Mouse (Mus musculus): ENCODE results near the gene Mfsd6l.

The Mfsd6l gene

GRCm38 (mm10) chr11:68553981-68554471 lies 2.0 kb upstream of the Mfsd6l start:
- peak; percentile 46 for DNase-seq

DNA sequence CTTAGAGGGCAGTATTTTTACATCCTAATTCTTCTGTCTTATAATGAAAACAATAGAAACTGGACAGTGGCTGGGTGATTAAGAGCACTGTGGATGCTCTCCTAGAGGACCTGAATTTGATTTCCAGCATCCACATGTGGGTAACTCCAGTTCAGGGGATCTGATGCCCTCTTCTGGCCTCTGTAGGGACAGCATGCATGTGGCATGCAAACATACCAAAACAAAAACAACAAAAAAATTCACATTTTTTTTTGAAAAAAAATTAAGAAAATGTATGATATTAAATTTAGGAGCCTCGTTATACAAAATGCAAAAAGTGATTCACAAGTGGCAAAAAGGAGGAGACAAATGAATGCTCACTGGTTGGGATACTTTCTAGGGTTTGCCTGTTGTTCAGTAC lies 3.6 kb downstream of the Mfsd6l start:
- DNase-seq, result no peak

DNA sequence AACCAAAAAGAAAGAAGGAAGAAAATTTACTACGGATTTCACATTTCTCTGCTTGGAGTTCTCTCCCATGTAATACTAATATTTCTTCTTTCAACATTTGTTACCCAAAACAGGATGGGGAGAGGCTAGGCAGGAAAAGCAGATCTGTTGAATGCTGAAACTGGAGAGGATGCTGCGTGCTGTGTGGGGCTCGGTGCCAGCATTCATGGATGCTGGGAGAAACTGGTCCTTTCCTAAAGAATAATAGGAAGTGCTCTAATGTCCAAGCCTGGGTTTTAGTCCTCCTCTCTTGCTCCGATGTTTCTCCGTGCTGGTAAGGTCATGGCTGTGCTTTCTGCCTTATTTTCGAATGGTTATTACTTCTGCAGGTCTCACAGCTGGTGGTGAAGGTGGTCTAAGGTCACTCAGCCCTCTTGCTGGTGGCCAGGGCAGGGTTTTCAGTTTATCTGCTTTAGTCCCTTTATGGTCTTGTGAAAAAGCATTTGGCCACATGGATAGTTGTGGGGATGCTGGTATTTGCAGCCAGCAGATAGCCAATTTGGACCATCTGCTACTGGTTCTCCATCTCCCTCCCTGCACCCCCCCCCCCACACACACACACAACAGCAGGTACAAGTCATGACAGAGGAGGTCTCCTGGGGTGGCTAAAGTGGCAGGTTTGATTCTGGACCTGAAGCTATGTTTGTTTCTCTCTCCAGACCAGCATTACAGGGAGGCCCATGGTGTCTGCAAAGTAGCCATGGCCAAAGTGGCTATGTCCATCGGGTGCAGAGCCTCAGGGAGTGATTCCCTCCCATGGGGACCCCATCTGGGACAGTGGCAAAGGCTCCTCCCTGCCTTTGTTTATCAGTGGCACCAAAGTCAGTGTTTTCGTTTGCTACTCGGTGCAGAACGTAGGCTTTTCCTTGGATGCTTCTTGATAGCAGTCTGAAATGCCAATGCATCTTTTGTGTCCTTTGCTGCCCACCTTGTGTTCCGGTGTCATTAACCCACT lies 6.3 kb downstream of the Mfsd6l start:
- DNase-seq, result no peak

GRCm38 (mm10) chr11:68564356-68565031 lies 8.5 kb downstream of the Mfsd6l start:
- no peak for DNase-seq

GRCm38 (mm10) chr11:68565032-68565429 lies 9.0 kb downstream of the Mfsd6l start:
- DNase-seq, result no peak

DNA sequence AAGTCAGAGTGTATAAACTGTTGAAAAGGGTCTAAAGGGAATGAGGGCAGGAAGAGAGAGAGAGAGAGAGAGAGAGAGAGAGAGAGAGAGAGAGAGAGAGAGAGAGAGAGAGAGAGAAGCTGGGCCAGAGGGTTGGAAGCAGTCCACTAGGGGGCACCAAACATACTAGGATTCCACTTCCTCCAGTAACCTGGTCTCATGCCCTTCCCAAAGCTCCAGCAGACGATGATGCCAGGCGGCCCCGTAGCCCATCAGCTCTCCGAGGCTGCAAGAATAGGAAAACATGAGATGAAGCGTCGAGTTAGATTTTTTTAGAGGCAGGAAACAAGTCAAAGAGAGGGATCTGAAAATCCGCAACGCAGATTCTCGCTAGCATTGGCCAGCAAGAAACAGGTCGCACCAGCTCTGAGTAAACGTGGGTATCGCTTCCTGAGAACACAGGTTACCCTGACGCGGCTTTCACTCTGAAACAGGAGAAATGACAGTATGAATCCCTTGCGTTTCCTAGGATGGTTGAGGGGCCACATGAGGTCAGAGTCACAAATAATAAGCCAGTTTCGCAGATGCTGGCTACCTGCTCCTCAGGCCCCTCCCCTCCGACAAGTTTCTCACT lies 10.6 kb downstream of the Mfsd6l start:
- DNase-seq, result peak; percentile 90

GRCm38 (mm10) chr11:68570861-68571260 lies 14.9 kb downstream of the Mfsd6l start:
- DNase-seq, result no peak

GRCm38 (mm10) chr11:68577076-68577475 lies 21.1 kb downstream of the Mfsd6l start:
- no peak for DNase-seq

DNA sequence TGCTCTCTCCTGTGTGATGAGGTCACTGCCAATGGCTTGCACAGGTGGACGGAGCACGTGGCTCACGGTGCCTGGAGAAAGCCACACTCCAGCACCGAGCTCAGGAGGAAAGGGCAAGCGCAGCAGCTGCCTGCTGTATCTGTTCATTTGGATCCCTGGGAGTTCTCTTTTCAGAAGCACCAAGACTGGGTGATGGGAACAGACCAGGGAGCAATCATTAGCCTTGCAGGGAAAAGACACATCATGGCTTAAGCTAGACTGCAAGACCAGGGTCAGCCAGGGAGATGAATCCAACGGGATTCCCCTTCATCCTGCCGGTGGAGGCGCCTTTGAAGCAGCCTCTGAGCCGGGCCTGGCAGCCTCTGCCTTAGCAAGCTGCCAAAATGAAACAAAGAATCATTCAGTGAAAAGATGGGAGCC lies 23.5 kb downstream of the Mfsd6l start:
- peak; percentile 67 for DNase-seq

DNA sequence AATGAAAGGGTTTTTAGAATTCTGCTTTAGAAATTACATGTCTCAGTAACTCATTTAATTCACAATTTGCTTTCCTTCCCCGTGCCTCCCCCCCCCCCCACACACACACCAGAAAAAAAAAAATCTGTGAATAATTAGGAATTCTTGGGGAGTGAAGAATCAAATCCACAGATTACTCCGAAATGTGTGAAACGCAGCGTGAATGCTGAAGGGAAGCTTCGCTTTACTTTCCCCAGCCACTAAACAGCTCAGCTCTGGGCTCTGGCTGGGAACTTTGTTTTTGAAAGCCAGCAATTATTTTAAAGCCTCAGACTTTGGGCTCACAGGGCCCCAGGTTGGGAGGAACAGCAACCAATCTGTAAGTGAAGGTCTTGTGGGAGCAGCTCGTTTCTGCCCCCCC lies 24.6 kb downstream of the Mfsd6l start:
- no peak for DNase-seq

- no peak for DNase-seq
These were observed 27.2 kb downstream of the Mfsd6l start for GRCm38 (mm10) chr11:68583225-68583624.

DNA sequence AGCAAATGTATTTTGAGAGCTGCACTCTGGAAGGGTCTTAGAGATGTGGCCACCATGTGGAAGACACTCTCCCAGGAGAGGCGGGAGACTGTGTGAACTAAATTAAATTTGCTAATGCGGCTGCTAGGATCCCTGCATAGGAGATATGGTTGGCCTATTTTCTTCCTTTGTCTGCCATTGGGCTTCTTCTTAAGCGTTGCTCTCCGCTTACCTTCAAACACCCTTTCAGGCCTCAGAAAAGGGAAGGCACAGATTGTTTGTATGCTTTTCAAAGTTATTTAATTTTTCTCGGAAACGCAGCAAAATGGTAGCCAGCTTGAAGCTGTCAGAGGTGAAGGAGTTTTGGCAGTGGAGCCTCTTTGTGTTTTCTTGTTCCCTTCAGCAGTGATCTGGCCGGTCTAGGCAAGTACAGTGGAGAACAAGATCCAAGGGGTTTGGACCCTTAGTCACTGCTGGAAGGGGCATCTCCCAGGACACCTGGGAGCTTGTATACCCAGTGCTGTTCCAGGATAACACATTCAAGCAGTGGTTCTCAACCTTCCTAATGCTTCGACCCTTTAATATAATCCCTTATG lies 28.0 kb downstream of the Mfsd6l start:
- DNase-seq, result no peak

- DNase-seq, result peak; percentile 54
These were observed 29.9 kb downstream of the Mfsd6l start for GRCm38 (mm10) chr11:68585890-68586289.

GRCm38 (mm10) chr11:68586721-68587120 lies 30.7 kb downstream of the Mfsd6l start, which contains the start of gene Ccdc42:
Ccdc42 (plus strand) TSS chr11:68587021.
- DNase-seq, result no peak

DNA sequence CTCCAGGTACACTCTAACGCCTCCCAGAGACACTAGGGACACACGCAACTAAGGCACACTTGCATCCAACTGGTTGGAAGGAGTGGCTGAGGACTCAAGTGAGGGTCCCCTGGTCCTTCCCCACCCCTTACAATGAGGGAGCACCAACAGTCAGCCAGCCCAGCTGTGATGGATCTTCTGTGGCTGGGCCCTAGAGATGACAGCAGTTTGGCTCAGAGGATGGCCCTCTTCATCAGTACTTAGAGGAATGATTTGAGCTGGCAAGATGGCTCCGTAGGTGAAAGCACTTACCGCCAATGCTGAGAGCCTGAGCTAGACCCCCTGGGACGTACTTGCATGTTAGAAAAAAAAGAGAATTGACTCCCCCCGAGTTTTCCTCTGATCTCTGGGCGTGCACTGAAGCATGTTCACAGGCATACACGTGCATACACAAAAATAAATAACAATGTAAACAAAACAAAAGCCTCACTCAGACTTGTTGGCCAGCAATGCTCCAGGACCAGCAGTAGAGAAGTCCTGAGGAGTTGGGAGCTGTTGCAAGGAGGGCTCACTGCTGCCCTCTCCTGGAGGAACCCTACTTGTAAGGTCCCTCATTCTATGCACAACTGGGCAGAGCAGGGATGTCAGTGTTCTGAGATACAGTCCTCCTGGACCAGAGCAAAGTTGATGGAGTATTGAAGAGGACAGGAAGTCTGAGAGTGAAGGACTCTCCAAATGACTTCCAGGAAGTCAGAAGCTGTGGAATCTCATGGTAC lies 33.2 kb downstream of the Mfsd6l start:
- DNase-seq, result peak; percentile 83

DNA sequence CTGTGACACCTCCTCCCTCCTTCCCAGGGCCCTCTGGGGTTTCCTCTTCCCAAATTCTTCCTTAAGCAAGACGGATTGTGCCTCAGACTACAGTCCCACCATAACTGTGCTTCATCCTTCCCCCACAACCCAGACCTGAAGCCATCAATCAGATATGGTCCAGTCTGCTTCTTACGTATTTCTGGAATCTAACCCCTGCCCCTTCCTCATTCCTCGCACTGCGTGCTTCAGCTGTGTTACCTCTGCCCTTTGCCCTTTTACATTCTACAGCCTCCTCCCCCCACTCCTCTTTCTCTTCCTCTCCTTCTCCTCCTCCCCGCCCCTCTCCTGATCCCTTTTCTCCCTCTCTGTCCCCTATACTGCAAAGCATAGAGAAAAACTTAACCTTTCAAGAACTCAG lies 35.7 kb downstream of the Mfsd6l start:
- peak; percentile 69 for DNase-seq

DNA sequence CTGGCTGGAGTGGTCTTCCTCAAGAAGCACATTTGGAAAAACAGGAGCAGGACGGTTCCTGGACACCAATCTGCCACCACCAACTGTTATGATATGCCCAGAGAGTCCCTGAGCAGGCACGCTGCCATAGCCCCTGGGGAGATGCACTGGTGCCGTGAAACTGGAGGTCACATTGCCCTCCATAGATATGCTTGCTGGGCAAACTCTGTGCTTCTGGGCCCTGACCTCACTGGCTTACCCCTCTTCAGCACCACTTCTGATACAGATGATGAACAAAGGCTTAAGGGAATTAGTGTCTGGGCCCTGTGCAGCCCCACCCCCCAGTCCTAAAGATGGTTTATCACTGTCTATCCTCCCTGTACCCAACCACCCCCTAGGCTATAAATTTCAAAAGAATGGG lies 37.3 kb downstream of the Mfsd6l start:
- DNase-seq, result no peak

DNA sequence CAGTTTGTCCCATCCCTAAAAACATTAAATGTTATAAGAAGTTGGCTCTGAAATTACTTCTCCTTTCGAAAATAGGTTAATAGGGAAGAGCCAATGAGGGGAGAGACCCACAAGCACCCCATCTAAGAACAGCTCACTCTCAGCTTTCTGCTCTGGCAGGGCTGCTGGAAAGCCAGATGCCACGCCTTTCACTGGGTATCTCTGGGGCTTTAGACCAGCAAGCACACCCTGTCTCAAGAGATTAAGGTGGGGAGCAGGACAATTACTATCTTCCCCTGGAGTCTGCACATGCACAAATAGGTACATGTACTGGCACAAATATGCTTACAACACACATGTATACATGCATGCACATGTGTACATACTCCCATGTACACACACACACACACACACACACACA lies 41.9 kb downstream of the Mfsd6l start:
- no peak for DNase-seq

DNA sequence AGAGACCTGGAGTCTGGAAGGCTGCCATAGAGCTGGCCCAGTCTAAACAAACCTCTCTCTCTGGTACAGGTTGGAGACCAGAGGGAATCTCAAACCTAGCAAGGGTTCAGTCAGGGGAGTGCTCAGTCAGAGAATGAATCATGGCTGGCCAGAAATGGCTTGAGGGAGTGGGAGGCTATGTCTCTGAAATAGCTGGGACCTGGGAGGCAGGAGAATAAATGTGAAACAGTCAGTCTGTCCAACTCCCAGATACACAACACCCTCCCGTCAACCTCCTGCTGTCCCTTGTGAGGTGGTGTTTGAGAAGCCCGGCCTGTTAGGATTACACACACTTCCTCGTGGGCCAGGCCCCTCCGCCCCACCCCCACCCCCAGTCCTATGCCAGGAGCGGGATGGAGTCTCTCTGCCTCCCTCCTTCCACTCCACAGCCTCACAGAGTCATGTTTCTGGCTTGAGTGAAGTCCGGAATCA lies 44.6 kb downstream of the Mfsd6l start:
- no peak for DNase-seq

GRCm38 (mm10) chr11:68601486-68601991 lies 45.6 kb downstream of the Mfsd6l start:
- peak; percentile 61 for DNase-seq

DNA sequence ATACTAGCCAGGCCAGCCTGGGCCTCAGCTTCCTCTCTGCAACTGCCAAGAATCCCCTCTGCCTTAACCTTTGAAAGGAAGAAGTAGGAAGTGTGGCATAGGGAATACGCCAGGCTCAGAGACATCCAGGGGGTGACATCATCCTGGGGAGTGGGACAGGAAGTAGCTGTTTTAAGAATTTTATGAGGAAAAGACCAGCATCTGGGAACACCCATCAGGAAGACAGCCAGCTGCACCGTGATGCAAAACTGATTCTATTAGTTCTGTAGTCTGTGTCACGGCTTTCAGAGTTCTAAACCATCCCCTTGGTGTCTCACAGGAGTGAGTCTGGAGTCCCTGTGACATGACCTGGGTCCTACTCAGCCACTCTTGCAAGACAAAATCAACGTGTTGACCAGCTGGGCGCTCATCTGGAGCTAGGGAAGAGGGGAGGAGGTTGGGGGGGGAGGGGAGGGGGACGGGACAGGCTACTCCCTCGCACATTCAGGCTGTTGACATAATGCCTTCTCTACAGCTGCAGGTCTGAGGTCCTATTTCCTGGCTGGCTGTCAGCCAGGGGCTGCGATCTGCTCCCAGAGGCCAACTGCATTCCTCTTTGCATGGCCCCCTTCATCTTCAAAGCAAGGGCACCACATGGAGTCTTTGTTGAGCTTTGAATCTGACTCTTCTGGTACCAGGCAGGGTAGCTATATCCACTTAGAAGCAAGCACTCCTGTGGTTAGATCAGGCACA lies 46.4 kb downstream of the Mfsd6l start:
- DNase-seq, result peak; percentile 73
